Mouse (Mus musculus): Measurements from ENCODE around the gene P2ry12. TPM values are rescaled to one million over a fixed set of nuclear protein-coding genes. Genes with fewer than 3 reads are reported as not detected.

P2ry12 gene
- 2.3 and 2.6 TPM in 2 replicates for total RNA-seq (2014; rRNA removed)
- 1.3 and 1.7 TPM in 2 replicates for polyA plus RNA-seq (2012; rRNA removed)

DNA sequence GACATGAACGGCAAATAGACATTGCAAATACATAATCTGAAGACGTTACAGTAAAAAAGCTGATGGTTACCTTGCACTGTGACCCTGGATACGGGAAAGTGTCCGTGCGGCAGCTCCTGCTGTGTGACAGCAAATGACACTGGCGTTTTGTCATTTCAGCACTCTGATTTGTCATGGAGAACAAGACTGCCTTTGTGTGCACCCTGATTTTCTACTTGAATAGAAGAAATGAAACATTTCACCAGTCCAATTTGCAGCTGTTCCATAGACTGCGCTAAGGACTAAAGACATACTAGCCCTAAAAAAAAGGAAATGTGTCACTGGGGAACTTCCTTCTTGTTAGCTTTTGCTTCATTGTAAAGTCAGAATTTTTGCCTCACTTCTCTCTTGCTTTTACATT is at the start of gene P2ry12:
P2ry12 (minus strand) TSS at position 168 of the 400 bp plus-strand sequence.
- peak within 1 kb of the TSS; percentile 20; the same call in 1 of the 2 replicates for H3K4me3 ChIP-seq (ENCODE audit: insufficient read depth, low read depth, low read length)
- WGBS = 78% methylated on average over 7 of the region's 7 CpGs
- H3K4me1 ChIP-seq (ENCODE audit: control insufficient read depth, insufficient read depth, low read length) = no peaks in the 10 kb centered on the region
- TF ChIP-seq POLR2A (IDR thresholded peaks at IDR 0.05; ENCODE audit: extremely low read depth, insufficient read depth, low read length) (no peak), CTCF (IDR thresholded peaks at IDR 0.05; ENCODE audit: low read depth, low read length) (no peak)
- 0 out of 2 replicates have a peak within 1 kb of the TSS, but pooled peaks have one; percentile 6 for H3K27ac ChIP-seq (replicated peaks; ENCODE audit: insufficient read depth, low read depth, low read length)
- H3K9ac ChIP-seq (ENCODE audit: low read depth, low read length) = no peak within 1 kb of the TSS
- H3K27me3 ChIP-seq (ENCODE audit: control insufficient read depth, insufficient read depth, low read length) = no peaks in the 10 kb centered on the region
- no peaks in the 10 kb centered on the region for H3K36me3 ChIP-seq (ENCODE audit: control insufficient read depth, insufficient read depth, low read length)
- DNase-seq (ENCODE audit: extremely low read depth, low read depth, low spot score) = peak; percentile 47
- no peaks in the 10 kb centered on the region for H3K79me2 ChIP-seq (ENCODE audit: control insufficient read depth, insufficient read depth, low read length)

DNA sequence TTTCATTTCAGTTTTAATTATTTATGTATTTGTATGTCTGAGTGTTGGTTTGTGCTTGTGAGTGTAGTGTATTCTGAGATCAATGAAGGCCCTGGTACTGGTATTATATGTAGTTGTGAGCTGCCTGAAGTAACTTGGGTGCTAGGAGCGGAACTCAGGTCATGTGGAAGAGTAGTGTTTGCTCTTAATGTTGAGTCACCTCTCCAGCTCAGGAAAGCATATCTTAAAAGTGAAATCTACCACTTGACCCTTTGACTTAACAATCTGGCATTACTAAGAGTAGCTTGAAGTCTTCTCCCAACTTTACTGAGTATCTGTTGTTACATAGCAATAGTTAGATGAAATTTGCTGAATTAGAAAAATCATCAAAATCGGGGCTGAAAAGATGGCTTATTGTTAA is 42.8 kb upstream of the P2ry12 start:
- Histone ChIP-seq H3K4me1 (ENCODE audit: control insufficient read depth, insufficient read depth, low read length) (no peaks in the 10 kb centered on the region), H3K4me3 (ENCODE audit: insufficient read depth, low read depth, low read length) (no peak overlapping the region), H3K9ac (ENCODE audit: low read depth, low read length) (no peak overlapping the region), H3K27me3 (ENCODE audit: control insufficient read depth, insufficient read depth, low read length) (no peaks in the 10 kb centered on the region), H3K27ac (replicated peaks; ENCODE audit: insufficient read depth, low read depth, low read length) (no peak overlapping the region), H3K79me2 (ENCODE audit: control insufficient read depth, insufficient read depth, low read length) (no peaks in the 10 kb centered on the region), H3K36me3 (ENCODE audit: control insufficient read depth, insufficient read depth, low read length) (no peaks in the 10 kb centered on the region)
- no peak for DNase-seq (ENCODE audit: extremely low read depth, low read depth, low spot score)
- 97% methylated on average over 2 of the region's 2 CpGs for WGBS
- TF ChIP-seq CTCF (IDR thresholded peaks at IDR 0.05; ENCODE audit: low read depth, low read length) (no peak), POLR2A (IDR thresholded peaks at IDR 0.05; ENCODE audit: extremely low read depth, insufficient read depth, low read length) (no peak)

- H3K79me2 ChIP-seq (ENCODE audit: control insufficient read depth, insufficient read depth, low read length) = no peaks in the 10 kb centered on the region
- TF ChIP-seq POLR2A (IDR thresholded peaks at IDR 0.05; ENCODE audit: extremely low read depth, insufficient read depth, low read length) (no peak), CTCF (IDR thresholded peaks at IDR 0.05; ENCODE audit: low read depth, low read length) (no peak)
- no peak for DNase-seq (ENCODE audit: extremely low read depth, low read depth, low spot score)
- no peak overlapping the region for H3K27ac ChIP-seq (replicated peaks; ENCODE audit: insufficient read depth, low read depth, low read length)
- no peak overlapping the region for H3K9ac ChIP-seq (ENCODE audit: low read depth, low read length)
- H3K36me3 ChIP-seq (ENCODE audit: control insufficient read depth, insufficient read depth, low read length) = no peaks in the 10 kb centered on the region
- no peak overlapping the region for H3K4me3 ChIP-seq (ENCODE audit: insufficient read depth, low read depth, low read length)
- no peaks in the 10 kb centered on the region for H3K27me3 ChIP-seq (ENCODE audit: control insufficient read depth, insufficient read depth, low read length)
- WGBS = 98% methylated on average over 5 of the region's 5 CpGs
- no peaks in the 10 kb centered on the region for H3K4me1 ChIP-seq (ENCODE audit: control insufficient read depth, insufficient read depth, low read length)
Measured at GRCm38 (mm10) chr3:59304944-59305343, 42.3 kb upstream of the P2ry12 start.

DNA sequence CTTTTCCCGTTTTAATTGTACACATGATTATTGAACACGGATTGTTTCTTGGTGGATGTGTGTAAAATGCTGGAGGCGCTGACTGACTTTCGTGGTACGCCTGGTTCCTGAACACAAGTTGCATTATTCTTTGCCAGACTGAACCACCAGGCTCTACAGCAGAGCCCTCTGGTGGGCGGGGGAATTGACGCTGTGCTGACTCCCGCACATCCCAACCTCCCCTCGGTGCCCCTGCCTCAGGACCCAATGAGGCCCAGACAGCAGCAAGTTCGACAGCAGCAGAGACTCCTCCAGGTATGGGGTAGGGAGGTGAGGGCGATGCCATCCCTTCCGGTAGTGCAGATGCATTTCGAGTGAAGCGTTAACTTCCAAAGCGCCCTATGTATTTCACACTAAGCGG is 35.0 kb upstream of the P2ry12 start:
- Histone ChIP-seq H3K4me3 (ENCODE audit: insufficient read depth, low read depth, low read length) (no peak overlapping the region), H3K79me2 (ENCODE audit: control insufficient read depth, insufficient read depth, low read length) (no peaks in the 10 kb centered on the region), H3K9ac (ENCODE audit: low read depth, low read length) (no peak overlapping the region), H3K27ac (replicated peaks; ENCODE audit: insufficient read depth, low read depth, low read length) (no peak overlapping the region), H3K4me1 (ENCODE audit: control insufficient read depth, insufficient read depth, low read length) (no peaks in the 10 kb centered on the region), H3K36me3 (ENCODE audit: control insufficient read depth, insufficient read depth, low read length) (no peaks in the 10 kb centered on the region), H3K27me3 (ENCODE audit: control insufficient read depth, insufficient read depth, low read length) (no peaks in the 10 kb centered on the region)
- DNase-seq (ENCODE audit: extremely low read depth, low read depth, low spot score) = no peak
- TF ChIP-seq POLR2A (IDR thresholded peaks at IDR 0.05; ENCODE audit: extremely low read depth, insufficient read depth, low read length) (no peak), CTCF (IDR thresholded peaks at IDR 0.05; ENCODE audit: low read depth, low read length) (no peak)
- WGBS = 90% methylated on average over 16 of the region's 16 CpGs

GRCm38 (mm10) chr3:59296563-59297130 is 34.0 kb upstream of the P2ry12 start:
- Histone ChIP-seq H3K4me1 (ENCODE audit: control insufficient read depth, insufficient read depth, low read length) (no peaks in the 10 kb centered on the region), H3K79me2 (ENCODE audit: control insufficient read depth, insufficient read depth, low read length) (no peaks in the 10 kb centered on the region), H3K27me3 (ENCODE audit: control insufficient read depth, insufficient read depth, low read length) (no peaks in the 10 kb centered on the region), H3K27ac (replicated peaks; ENCODE audit: insufficient read depth, low read depth, low read length) (no peak overlapping the region), H3K36me3 (ENCODE audit: control insufficient read depth, insufficient read depth, low read length) (no peaks in the 10 kb centered on the region), H3K4me3 (ENCODE audit: insufficient read depth, low read depth, low read length) (no peak overlapping the region), H3K9ac (ENCODE audit: low read depth, low read length) (no peak overlapping the region)
- 92% methylated on average over 5 of the region's 5 CpGs for WGBS
- TF ChIP-seq CTCF (IDR thresholded peaks at IDR 0.05; ENCODE audit: low read depth, low read length) (no peak), POLR2A (IDR thresholded peaks at IDR 0.05; ENCODE audit: extremely low read depth, insufficient read depth, low read length) (no peak)
- DNase-seq (ENCODE audit: extremely low read depth, low read depth, low spot score) = no peak
